Mouse (Mus musculus): ENCODE data around the gene Fam189b.
"Not testable (repeated sequence)": the region's sequence is repeated elsewhere in the genome, so short reads cannot be mapped to it uniquely, and the experiment has no call there.

GRCm38 (mm10) chr3:89161207-89161606 is 21.7 kb upstream of the Fam189b start:
- TF ChIP-seq GATA1, TAL1 (IDR thresholded peaks at IDR 0.05; ENCODE audit: low read length): not testable (repeated sequence)

Measured in erythroblast, embryonic 14.5 days (primary cell).